Mouse (Mus musculus): ENCODE data around the gene Rpl13a. TPM values are rescaled to one million over a fixed set of nuclear protein-coding genes. Genes with fewer than 3 reads are reported as not detected.
A peak's percentile ranks its signal among the peaks of the same experiment; 100 is the strongest.
"Not testable (repeated sequence)": the region's sequence is repeated elsewhere in the genome, so short reads cannot be mapped to it uniquely, and the experiment has no call there.

Gene Rpl13a
- polyA plus RNA-seq, 1 experiment = 1,255 TPM

- no peak for TF ChIP-seq CTCF (IDR thresholded peaks at IDR 0.05; ENCODE audit: insufficient read depth, low read length)
- no peak for TF ChIP-seq POLR2A (IDR thresholded peaks at IDR 0.05; ENCODE audit: borderline replicate concordance, extremely low read depth, low read depth, low read length)
- DNase-seq = no peak
- 85% methylated on average over 3 of the region's 3 CpGs for WGBS
- Histone ChIP-seq H3K4me1 (ENCODE audit: control insufficient read depth, insufficient read depth, low read length) (no peaks in the 10 kb centered on the region), H3K4me3 (replicated peaks; ENCODE audit: extremely low read depth, low read depth, low read length) (no peak overlapping the region)
These were observed 32.3 kb upstream of the Rpl13a start for GRCm38 (mm10) chr7:45160866-45161265.

- TF ChIP-seq POLR2A (IDR thresholded peaks at IDR 0.05; ENCODE audit: borderline replicate concordance, extremely low read depth, low read depth, low read length) (no peak), CTCF (IDR thresholded peaks at IDR 0.05; ENCODE audit: insufficient read depth, low read length) (no peak)
- no peak for DNase-seq
- 90% methylated on average over 6 of the region's 6 CpGs for WGBS
- Histone ChIP-seq H3K4me3 (replicated peaks; ENCODE audit: extremely low read depth, low read depth, low read length) (no peak overlapping the region), H3K4me1 (ENCODE audit: control insufficient read depth, insufficient read depth, low read length) (no peaks in the 10 kb centered on the region)
These were observed 31.8 kb upstream of the Rpl13a start for GRCm38 (mm10) chr7:45160316-45160800.

- H3K4me1 ChIP-seq (ENCODE audit: control insufficient read depth, insufficient read depth, low read length) = no peaks in the 10 kb centered on the region
- no peak overlapping the region for H3K4me3 ChIP-seq (replicated peaks; ENCODE audit: extremely low read depth, low read depth, low read length)
- DNase-seq = no peak
- 93% methylated on average over 6 of the region's 6 CpGs for WGBS
- TF ChIP-seq CTCF (IDR thresholded peaks at IDR 0.05; ENCODE audit: insufficient read depth, low read length) (no peak), POLR2A (IDR thresholded peaks at IDR 0.05; ENCODE audit: borderline replicate concordance, extremely low read depth, low read depth, low read length) (no peak)
These were observed 30.4 kb upstream of the Rpl13a start for GRCm38 (mm10) chr7:45158991-45159390.

DNA sequence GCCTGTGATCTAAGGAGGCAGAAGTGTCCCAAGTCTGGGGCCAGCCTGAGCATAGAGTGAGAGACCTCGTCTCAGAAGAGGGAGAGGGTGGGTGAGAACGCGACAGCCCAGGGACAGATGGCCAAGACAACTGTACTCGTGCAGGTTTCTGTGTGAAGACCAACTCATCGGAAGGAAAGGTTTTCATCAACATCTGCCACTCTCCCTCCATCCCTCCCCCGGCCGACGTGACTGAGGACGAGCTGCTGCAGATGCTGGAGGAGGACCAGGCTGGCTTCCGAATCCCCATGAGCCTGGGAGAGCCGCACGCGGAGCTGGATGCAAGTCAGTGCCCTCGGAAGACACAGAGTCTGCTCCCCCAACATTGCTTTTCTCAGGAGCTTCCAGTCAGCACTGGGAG, 28.9 kb upstream of the Rpl13a start:
- TF ChIP-seq CTCF (IDR thresholded peaks at IDR 0.05; ENCODE audit: insufficient read depth, low read length) = no peak
- TF ChIP-seq POLR2A (IDR thresholded peaks at IDR 0.05; ENCODE audit: borderline replicate concordance, extremely low read depth, low read depth, low read length) = no peak
- 88% methylated on average over 14 of the region's 14 CpGs for WGBS

DNA sequence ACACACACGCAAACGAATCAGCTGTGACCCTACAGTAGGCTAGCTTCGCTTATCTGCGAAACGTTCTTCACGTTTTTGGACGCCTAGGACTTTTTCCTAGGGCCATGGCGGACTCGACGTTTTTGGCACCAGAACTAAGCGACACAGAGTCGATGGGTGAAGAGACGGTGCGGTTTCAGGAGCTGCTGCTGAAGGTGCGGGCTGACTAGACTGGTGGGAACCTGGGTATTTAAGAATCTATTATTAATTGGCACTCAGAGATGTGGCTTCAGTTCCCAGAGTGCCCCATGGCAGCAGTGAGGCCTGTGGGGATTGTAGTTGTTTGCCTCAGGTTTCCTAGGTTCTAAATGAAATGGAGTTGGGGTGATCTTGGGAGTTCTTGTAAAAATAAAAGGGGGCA, 27.6 kb upstream of the Rpl13a start:
- Histone ChIP-seq H3K4me3 (replicated peaks; ENCODE audit: extremely low read depth, low read depth, low read length) (no peak overlapping the region), H3K4me1 (ENCODE audit: control insufficient read depth, insufficient read depth, low read length) (peaks cover 4% of the 10 kb centered on the region)
- DNase-seq = no peak
- no peak for TF ChIP-seq POLR2A (IDR thresholded peaks at IDR 0.05; ENCODE audit: borderline replicate concordance, extremely low read depth, low read depth, low read length)
- no peak for TF ChIP-seq CTCF (IDR thresholded peaks at IDR 0.05; ENCODE audit: insufficient read depth, low read length)
- WGBS = 93% methylated on average over 15 of the region's 15 CpGs

More for the DNA sequence above, 28.9 kb upstream of the Rpl13a start:
- no peak for DNase-seq
- no peaks in the 10 kb centered on the region for H3K4me1 ChIP-seq (ENCODE audit: control insufficient read depth, insufficient read depth, low read length)
- no peak overlapping the region for H3K4me3 ChIP-seq (replicated peaks; ENCODE audit: extremely low read depth, low read depth, low read length)

GRCm38 (mm10) chr7:45155590-45155989, 27.0 kb upstream of the Rpl13a start:
- no peak for TF ChIP-seq CTCF (IDR thresholded peaks at IDR 0.05; ENCODE audit: insufficient read depth, low read length)
- H3K4me3 ChIP-seq (replicated peaks; ENCODE audit: extremely low read depth, low read depth, low read length) = no peak overlapping the region
- DNase-seq = no peak
- peaks cover 4% of the 10 kb centered on the region for H3K4me1 ChIP-seq (ENCODE audit: control insufficient read depth, insufficient read depth, low read length)
- WGBS = 86% methylated on average over 9 of the region's 9 CpGs

GRCm38 (mm10) chr7:45154993-45155514, 26.5 kb upstream of the Rpl13a start:
- DNase-seq = no peak
- no peak for TF ChIP-seq POLR2A (IDR thresholded peaks at IDR 0.05; ENCODE audit: borderline replicate concordance, extremely low read depth, low read depth, low read length)
- peak; percentile 46 for TF ChIP-seq CTCF (IDR thresholded peaks at IDR 0.05; ENCODE audit: insufficient read depth, low read length)
- WGBS = 70% methylated on average over 12 of the region's 12 CpGs
- Histone ChIP-seq H3K4me3 (replicated peaks; ENCODE audit: extremely low read depth, low read depth, low read length) (no peak overlapping the region), H3K4me1 (ENCODE audit: control insufficient read depth, insufficient read depth, low read length) (peaks cover 6% of the 10 kb centered on the region)

- H3K4me3 ChIP-seq (replicated peaks; ENCODE audit: extremely low read depth, low read depth, low read length) = peak within 1 kb of the TSS; percentile 93
- DNase-seq = peak; percentile 97
- TF ChIP-seq CTCF (IDR thresholded peaks at IDR 0.05; ENCODE audit: insufficient read depth, low read length) (no peak), POLR2A (IDR thresholded peaks at IDR 0.05; ENCODE audit: borderline replicate concordance, extremely low read depth, low read depth, low read length) (peak; percentile 96)
- 1% methylated on average over 69 of the region's 69 CpGs for WGBS
- peaks cover 6% of the 10 kb centered on the region for H3K4me1 ChIP-seq (ENCODE audit: control insufficient read depth, insufficient read depth, low read length)
These were observed 25.8 kb upstream of the Rpl13a start, which contains the start of the genes Pih1d1 and Aldh16a1 for GRCm38 (mm10) chr7:45154096-45154992. Gene Pih1d1, plus strand, starts transcription at chr7:45154303. Gene Aldh16a1, minus strand, starts transcription at chr7:45154584.

DNA sequence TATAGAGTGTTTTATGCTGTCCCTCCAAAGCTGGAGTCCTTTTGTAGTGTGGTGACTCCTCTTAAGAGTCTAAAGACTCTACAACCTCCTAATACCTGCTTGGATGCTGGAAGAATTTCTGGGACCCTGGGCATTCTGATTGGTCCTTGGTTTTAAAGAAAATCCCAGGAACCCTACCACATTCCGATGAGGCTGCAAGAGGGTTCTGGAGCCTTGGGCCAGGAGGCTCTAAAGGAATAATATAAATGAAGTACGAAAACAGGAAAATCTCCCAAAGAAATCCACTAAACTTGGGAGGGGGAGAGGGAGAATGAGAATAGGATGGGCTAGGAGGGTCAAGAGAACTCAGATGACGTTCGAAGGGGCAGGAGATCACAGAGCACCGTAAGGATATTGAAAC, 25.0 kb upstream of the Rpl13a start:
- no peak for TF ChIP-seq CTCF (IDR thresholded peaks at IDR 0.05; ENCODE audit: insufficient read depth, low read length)
- no peak for TF ChIP-seq POLR2A (IDR thresholded peaks at IDR 0.05; ENCODE audit: borderline replicate concordance, extremely low read depth, low read depth, low read length)
- Histone ChIP-seq H3K4me3 (replicated peaks; ENCODE audit: extremely low read depth, low read depth, low read length) (peak overlapping the region; percentile 93), H3K4me1 (ENCODE audit: control insufficient read depth, insufficient read depth, low read length) (peaks cover 6% of the 10 kb centered on the region)
- WGBS = 3% methylated on average over 5 of the region's 5 CpGs
- no peak for DNase-seq

- not testable (repeated sequence) for H3K4me1 ChIP-seq (ENCODE audit: control insufficient read depth, insufficient read depth, low read length); DNase-seq; H3K4me3 ChIP-seq (replicated peaks; ENCODE audit: extremely low read depth, low read depth, low read length)
- 93% methylated on average over 2 of the region's 2 CpGs for WGBS
These were observed 24.5 kb upstream of the Rpl13a start for GRCm38 (mm10) chr7:45153052-45153451.

Measured in lung, adult 2 months (tissue).